Mouse (Mus musculus) thymus, postnatal 0 days (tissue): ENCODE measurements around the gene Mybbp1a. TPM values are rescaled to one million over a fixed set of nuclear protein-coding genes. Genes with fewer than 3 reads are reported as not detected.
"Not testable (repeated sequence)": the region's sequence is repeated elsewhere in the genome, so short reads cannot be mapped to it uniquely, and the experiment has no call there.

Experiments used
- DNase-seq: peaks from one replicate; pipeline ENCODE4 v3.0.0-alpha.2; 2015; ENCODE audit warnings: low spot score
- polyA plus RNA-seq: library from polyadenylated mRNA; unstranded; fragments of >200 nt; fragmentation: Nextera tagmentation; extraction: Ambion mirVana; gene quantifications from 2 replicates; pipeline ENCODE4 v1.2.1, GENCODE M21; 2015

Gene Mybbp1a
- polyA plus RNA-seq, 1 experiment from 2014 or later = 124 TPM

- DNase-seq = not testable (repeated sequence)
Measured at GRCm38 (mm10) chr11:72440597-72440964, 574 bp upstream of the Mybbp1a start.

DNA sequence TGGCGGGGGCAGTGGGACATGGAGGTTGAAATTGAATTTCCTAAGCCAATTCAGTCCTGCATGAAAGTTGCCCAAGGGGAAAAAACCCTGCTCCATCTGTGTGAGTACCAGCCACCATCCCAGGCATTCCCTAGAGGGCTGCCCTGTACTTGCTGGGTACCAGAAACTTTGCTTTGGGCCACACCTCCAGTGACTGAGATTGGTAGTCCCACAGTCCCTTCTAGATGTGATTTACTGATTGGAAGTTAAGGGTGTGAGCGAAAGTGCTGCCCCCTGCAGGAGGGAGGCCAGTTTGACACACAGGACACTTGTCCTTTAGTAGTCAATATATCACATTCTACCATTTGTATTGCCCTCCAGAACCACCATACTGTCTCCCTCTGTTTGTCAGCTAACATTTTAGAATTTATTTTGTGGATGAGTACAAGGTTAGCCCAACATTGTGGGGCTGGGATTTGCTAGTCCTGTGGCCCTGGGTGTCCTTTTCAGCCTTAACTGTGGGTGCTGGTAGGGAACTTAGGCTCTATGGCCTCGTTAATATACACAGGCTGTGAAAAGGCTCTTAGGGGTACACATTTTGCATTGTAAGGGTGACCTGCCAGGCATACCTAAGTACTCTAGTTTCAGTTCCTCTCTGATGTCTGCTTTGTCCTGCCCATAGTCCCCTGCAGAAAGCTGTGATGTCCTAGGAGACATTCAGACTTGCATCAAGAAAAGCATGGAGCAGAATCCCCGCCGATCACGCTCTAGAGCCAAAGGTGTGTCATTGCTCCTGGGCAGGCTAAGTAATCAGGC lies 5.4 kb downstream of the Mybbp1a start:
- peak; percentile 46 for DNase-seq

DNA sequence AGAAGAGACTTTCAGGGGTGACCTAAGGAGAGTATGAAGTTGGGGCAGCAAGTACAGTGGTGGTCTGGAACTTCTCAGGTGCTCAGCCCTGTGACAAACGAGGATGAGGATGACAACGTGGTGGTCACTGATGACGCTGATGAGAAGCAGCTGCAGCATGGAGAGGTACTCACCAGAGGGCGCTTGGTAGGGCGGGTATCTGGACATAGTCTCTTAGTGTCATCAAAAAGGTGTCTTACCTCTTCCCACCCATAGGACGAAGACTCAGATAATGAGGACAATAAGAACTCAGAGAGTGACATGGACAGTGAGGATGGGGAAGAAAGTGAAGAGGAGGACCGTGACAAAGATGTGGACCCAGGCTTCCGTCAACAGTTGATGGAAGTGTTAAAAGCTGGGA lies 6.3 kb downstream of the Mybbp1a start:
- no peak for DNase-seq

DNA sequence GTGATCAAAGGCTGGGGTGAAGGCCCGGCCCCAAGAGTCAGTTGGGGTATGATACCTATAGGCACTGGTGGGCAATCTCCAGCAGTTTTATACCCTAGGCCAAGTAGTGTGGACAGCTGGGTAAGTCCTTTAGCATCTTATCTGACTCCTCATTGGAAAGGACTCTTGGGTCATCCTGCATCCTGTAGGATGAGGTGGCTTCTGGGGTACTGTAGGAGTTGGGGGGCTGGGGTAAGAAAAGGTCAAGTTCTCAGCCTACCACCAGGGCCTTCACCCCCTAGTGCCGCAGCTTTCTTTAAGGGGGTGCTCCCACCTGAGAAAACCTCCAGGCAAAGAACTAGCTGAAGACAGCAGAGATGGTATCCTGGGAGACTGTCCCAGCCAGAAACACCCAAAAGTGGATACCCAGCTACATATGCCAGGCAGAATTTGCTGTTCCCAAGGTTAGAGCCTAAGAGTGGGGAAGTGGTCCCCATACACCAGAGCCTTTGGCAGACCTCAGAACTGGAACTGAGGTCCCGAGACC lies 11.0 kb downstream of the Mybbp1a start:
- no peak for DNase-seq

DNA sequence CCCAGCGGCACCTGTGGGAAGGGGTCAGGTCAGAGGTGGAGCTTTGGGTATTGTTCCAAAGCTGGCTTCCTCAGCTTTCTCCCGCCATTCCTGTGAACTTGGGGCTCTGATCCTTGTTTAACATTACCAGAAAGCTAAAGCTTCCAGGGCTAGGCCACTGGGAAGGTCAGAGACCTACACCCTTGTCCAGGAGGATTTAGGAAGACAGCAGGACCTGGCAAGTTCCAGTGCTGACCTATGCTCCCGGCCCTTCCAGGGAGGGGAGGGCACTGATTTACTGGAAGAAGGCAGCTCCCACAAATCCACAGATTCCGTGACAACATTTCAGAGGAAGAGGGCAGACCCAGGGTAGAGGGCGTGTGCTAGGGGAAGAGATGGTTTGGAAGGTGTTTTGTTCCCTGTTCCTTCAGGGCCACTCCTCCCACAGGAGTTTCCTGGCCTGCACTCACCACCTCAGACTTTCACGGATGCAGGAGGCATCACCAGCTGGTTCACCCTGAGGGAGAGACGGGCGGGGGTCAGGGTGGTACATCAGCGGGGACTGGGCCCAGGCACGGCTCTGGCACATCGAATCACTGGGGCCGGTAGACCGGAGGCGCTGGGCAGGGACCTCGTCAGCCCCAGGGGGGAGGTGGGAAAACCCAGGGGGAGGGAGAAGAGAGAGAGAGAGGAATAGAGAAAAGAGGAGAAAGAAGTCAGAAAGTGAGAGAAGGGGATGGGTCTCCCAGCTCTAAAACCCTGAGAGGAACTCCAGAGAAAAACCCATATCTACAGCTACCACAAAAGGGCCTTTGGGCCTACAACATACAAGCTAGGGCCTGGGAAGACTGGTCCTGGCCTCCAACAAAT lies 12.2 kb downstream of the Mybbp1a start:
- no peak for DNase-seq

- DNase-seq = no peak
Measured at GRCm38 (mm10) chr11:72455694-72456093, 14.5 kb downstream of the Mybbp1a start.

GRCm38 (mm10) chr11:72457995-72458496 lies 16.9 kb downstream of the Mybbp1a start:
- DNase-seq = no peak

GRCm38 (mm10) chr11:72458502-72458901 lies 17.3 kb downstream of the Mybbp1a start:
- DNase-seq = no peak

- no peak for DNase-seq
Measured at GRCm38 (mm10) chr11:72461500-72461981, 20.4 kb downstream of the Mybbp1a start.

DNA sequence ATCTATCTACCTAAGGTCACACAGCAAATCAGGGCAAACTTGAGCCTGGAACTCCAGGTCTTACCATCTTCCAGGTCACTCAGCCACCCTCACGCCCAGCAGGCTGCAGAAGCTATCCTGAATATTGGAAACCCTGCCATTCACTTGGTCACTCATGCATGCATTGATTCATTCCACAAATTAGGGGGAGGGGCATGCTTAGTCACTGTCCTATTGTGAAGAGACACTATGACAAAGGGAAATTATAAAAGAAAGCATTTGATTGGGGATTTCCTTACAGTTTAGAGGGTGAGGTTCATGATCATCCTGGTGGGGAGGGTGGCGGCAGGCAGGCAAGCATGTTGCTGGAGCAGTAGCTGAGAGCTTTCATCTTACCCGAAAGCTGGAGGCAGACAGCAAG lies 23.7 kb downstream of the Mybbp1a start:
- no peak for DNase-seq

- DNase-seq = no peak
Measured at GRCm38 (mm10) chr11:72465978-72466693, 25.0 kb downstream of the Mybbp1a start.

GRCm38 (mm10) chr11:72466694-72467507 lies 25.7 kb downstream of the Mybbp1a start:
- no peak for DNase-seq

DNA sequence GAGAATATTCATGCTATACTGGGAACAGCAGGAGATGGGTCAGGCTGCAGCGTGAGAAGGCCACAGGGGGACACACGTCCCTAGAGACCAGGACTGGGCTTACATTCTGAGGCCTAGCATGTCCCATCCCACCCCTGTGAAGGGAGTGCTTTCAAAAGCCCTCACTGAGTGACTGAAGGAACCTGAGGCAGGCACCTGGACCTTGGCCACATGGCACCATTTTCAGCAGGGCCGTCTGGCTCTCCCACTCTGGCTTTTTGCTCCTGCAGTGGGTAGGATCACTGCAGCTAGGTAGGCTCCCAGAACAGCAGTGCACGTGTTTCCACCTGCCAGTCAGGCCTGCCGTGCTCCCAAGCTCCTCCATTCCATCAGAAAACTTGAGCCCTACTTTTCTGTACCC lies 27.4 kb downstream of the Mybbp1a start:
- no peak for DNase-seq

DNA sequence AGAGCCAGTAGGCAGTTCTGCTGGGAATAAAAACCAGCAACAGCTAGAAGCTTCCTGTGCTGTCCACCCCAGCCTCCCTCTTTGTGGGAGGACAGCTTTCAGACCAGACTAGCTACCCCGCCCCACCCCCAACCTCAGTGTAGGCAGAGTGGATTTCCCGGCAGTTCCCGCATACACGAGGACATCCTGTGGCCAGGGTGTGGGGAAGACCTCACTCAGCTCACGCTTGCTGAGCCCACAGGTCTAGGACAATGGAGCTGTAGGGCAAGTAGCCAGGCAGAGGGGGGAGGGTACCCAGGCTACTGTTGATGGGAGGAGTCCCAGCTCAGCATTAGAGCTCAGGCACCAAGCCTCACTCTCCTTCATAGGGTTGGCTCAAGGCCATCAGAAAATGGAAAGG lies 28.1 kb downstream of the Mybbp1a start:
- no peak for DNase-seq

DNA sequence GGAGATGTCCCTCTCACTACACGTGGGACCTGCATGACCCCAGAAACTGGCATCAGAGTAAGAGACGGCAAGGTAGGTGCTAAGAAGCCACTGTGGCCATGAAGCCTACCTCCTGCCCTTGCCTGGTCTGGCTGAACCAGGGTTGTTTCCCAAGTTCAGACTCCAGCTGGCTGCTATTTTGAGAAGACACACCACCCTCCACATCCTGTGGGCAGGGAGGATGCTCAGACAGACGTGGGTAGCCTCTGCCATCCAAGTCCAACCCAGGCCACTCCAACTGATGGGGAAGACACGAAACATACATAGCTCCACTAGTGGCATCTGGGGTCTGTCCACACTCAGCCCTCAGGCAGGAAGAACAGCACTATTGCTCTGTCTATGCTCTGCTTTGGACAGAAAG lies 28.8 kb downstream of the Mybbp1a start:
- DNase-seq = no peak

DNA sequence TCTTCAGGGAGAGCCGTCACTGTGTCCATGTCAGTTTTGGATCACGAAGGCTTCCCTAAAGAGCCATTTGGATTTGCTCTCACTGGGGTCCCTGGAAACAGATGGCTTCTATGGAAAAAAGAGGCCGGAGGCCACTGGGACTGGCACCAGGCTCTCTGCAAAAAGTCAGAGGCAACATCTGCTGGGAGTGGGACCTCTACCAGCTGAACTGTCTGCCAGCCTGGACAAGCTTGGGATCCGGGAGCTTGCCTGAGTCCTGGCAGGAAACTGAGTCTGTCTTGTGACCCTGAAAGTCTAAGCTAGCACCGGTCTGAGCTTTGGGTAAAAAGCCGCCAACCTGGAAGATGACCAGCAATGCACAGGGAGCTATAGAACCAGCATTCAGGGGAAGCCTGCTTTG lies 30.2 kb downstream of the Mybbp1a start:
- no peak for DNase-seq

DNA sequence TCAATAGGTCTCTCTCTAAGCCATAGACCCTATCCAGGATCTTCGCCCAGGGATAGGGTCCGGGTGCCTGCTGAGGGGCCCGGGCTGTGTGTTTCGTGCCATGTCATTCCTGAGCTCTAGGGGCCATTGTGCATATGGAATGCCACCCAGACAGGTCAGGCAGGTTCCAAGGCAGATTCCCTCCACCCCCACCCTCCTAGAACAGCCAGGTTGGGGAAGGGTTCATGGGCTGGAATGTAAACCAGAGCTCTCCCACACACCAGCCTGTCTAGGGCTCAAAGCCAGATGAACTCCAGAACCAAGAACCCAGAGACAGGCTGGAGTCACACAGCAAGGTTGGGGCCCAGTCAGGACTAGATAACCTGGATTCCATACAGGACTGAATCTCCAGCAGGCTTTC lies 32.4 kb downstream of the Mybbp1a start:
- DNase-seq = no peak

GRCm38 (mm10) chr11:72474926-72475325 lies 33.8 kb downstream of the Mybbp1a start:
- no peak for DNase-seq

DNA sequence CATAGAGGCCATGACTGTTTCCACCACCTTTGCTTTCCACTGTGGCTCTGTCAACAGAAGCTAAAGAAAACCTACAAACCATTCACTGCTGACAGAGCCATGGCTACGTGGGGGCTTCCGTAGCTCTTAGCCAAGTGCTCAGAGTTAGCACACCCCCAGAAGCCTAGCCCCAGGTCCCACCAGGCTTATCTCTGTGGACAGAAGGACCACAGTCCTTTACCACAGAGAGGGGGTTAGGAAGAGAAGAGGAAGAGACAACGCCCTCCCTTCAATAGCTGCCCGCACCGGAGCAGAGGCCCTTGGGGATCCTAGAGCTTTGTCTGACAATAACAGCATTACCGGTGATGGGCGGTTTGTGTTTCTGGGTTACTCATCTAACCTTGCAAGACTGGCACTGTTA lies 34.3 kb downstream of the Mybbp1a start:
- DNase-seq = no peak

GRCm38 (mm10) chr11:72476074-72476625 lies 35.0 kb downstream of the Mybbp1a start:
- DNase-seq = no peak
